ENCODE assay signal across 8 mouse cellular contexts in genomic region chr11:70020022-70020631, GRCm38 (mm10). TPM values are rescaled to one million over a fixed set of nuclear protein-coding genes. Genes with fewer than 3 reads are reported as not detected.
DNase-seq lines count a peak whose midpoint lies in the region; ATAC-seq and TF ChIP-seq lines count a peak whose summit lies in the region.

No protein-coding gene starts in this region.

- no peaks in the 10 kb centered on the region for H3K9me3 ChIP-seq in heart, embryonic 11.5 days (replicated peaks; ENCODE audit: control insufficient read depth, low read length)
- H3K9me3 ChIP-seq in embryonic facial prominence, embryonic 13.5 days, result no peaks in the 10 kb centered on the region
- no peaks in the 10 kb centered on the region for H3K9me3 ChIP-seq in limb, embryonic 10.5 days (replicated peaks)

- peak overlapping the region; percentile 61 for H3K4me3 ChIP-seq in heart, embryonic 11.5 days (ENCODE audit: low read depth, low read length)
- peak overlapping the region; percentile 69 for H3K4me3 ChIP-seq in embryonic facial prominence, embryonic 13.5 days
- peak overlapping the region; percentile 81 for H3K4me3 ChIP-seq in limb, embryonic 10.5 days
- peak overlapping the region; percentile 77 for H3K4me3 ChIP-seq in olfactory bulb, adult 2 months (ENCODE audit: insufficient read depth, low read depth, low read length)

- H3K27ac ChIP-seq in heart, embryonic 11.5 days (ENCODE audit: low read depth, low read length), result peak overlapping the region; percentile 30
- peak overlapping the region; percentile 95 for H3K27ac ChIP-seq in embryonic facial prominence, embryonic 13.5 days
- peak overlapping the region; percentile 96 for H3K27ac ChIP-seq in limb, embryonic 10.5 days
- H3K27ac ChIP-seq in olfactory bulb, adult 2 months (ENCODE audit: insufficient read depth, low read depth, low read length), result peak overlapping the region; percentile 81

- TF ChIP-seq POLR2A in olfactory bulb, adult 2 months (IDR thresholded peaks at IDR 0.05; ENCODE audit: insufficient read depth, low read depth, low read length), result no peak; the same call in 1 of the 2 replicates

- no peaks in the 10 kb centered on the region for H3K36me3 ChIP-seq in heart, embryonic 11.5 days (ENCODE audit: control insufficient read depth, insufficient read depth, low read length)
- no peaks in the 10 kb centered on the region for H3K36me3 ChIP-seq in embryonic facial prominence, embryonic 13.5 days
- H3K36me3 ChIP-seq in limb, embryonic 10.5 days, result no peaks in the 10 kb centered on the region

- H3K4me2 ChIP-seq in heart, embryonic 11.5 days, result peak overlapping the region; percentile 85
- peak overlapping the region; percentile 85 for H3K4me2 ChIP-seq in embryonic facial prominence, embryonic 13.5 days

- H3K27me3 ChIP-seq in heart, embryonic 11.5 days (ENCODE audit: control insufficient read depth, insufficient read depth, low read length), result no peaks in the 10 kb centered on the region
- no peaks in the 10 kb centered on the region for H3K27me3 ChIP-seq in embryonic facial prominence, embryonic 13.5 days
- no peaks in the 10 kb centered on the region for H3K27me3 ChIP-seq in limb, embryonic 10.5 days (ENCODE audit: low read depth, poor library complexity, severe bottlenecking)

- H3K9ac ChIP-seq in heart, embryonic 11.5 days (ENCODE audit: low read depth, low read length), result no peak overlapping the region
- H3K9ac ChIP-seq in embryonic facial prominence, embryonic 13.5 days, result peak overlapping the region; percentile 88

- intact Hi-C loops in heart, postnatal 25 days (cut with DNase I), result no loop called here

- WGBS in heart, embryonic 11.5 days (ENCODE audit: insufficient replicate concordance), result 22% methylated on average over 8 of the region's 8 CpGs
- 9% methylated on average over 8 of the region's 8 CpGs for WGBS in embryonic facial prominence, embryonic 13.5 days
- WGBS in limb, embryonic 10.5 days, result 18% methylated on average over 8 of the region's 8 CpGs
- 3% methylated on average over 8 of the region's 8 CpGs for WGBS in olfactory bulb, adult 2 months

- peaks cover 29% of the 10 kb centered on the region for H3K4me1 ChIP-seq in heart, embryonic 11.5 days (ENCODE audit: control insufficient read depth, insufficient read depth, low read length)
- H3K4me1 ChIP-seq in embryonic facial prominence, embryonic 13.5 days, result peaks cover 70% of the 10 kb centered on the region
- H3K4me1 ChIP-seq in limb, embryonic 10.5 days, result peaks cover 87% of the 10 kb centered on the region
- H3K4me1 ChIP-seq in olfactory bulb, adult 2 months (ENCODE audit: control insufficient read depth, insufficient read depth, low read length), result peaks cover 20% of the 10 kb centered on the region

- DNase-seq in heart, postnatal 25 days (ENCODE audit: low spot score), result no peak
- peak; percentile 27 for DNase-seq in A20 (ENCODE audit: low read depth, low spot score)
- peak; percentile 42 for DNase-seq in limb, embryonic 10.5 days (ENCODE audit: low spot score)
- DNase-seq in retina, postnatal 1 day, result no peak
- no peak for DNase-seq in gastrocnemius, postnatal 4 days (ENCODE audit: low spot score in 2 of 2)

- ATAC-seq in heart, embryonic 11.5 days (replicated peaks; ENCODE audit: insufficient number of reproducible peaks, low FRiP score, low TSS enrichment), result no peak
- ATAC-seq in embryonic facial prominence, embryonic 13.5 days (ENCODE audit: insufficient number of reproducible peaks, insufficient read depth, low FRiP score, low TSS enrichment, low read depth), result no peak

- TF ChIP-seq CTCF in olfactory bulb, adult 2 months (IDR thresholded peaks at IDR 0.05; ENCODE audit: insufficient read depth, low read depth, low read length), result no peak

RNA-seq across cellular contexts. Expression of gene Dlg4, which starts 3.4 kb away (rescaled TPM):
- 10.2 and 10.4 TPM in 2 replicates for polyA plus RNA-seq in heart, embryonic 11.5 days (2014; fragmentation: Nextera tagmentation; extraction: Ambion mirVana)
- 1 to 10 TPM; 6.6 to 8.1 TPM for total RNA-seq in heart, postnatal 25 days (2021)
- polyA plus RNA-seq in embryonic facial prominence, embryonic 13.5 days (2015; fragmentation: Nextera tagmentation; extraction: Ambion mirVana), result 13.1 and 13.5 TPM in 2 replicates
- 8.8 and 12.9 TPM in 2 replicates for polyA plus RNA-seq in limb, embryonic 10.5 days (2016; fragmentation: Nextera tagmentation; extraction: Ambion mirVana)
- polyA plus RNA-seq in olfactory bulb, adult 2 months (2012; ENCODE audit: insufficient read depth, insufficient read length, low replicate concordance, missing spikeins), result 210 and 442 TPM in 2 replicates
- 10 to 100 TPM; 23.9 to 33.8 TPM for total RNA-seq in gastrocnemius, postnatal 4 days (2021)

RNA-seq across cellular contexts. Expression of gene Acadvl, which starts 4.9 kb away (rescaled TPM):
- polyA plus RNA-seq in heart, embryonic 11.5 days (2014; fragmentation: Nextera tagmentation; extraction: Ambion mirVana), result 94.1 and 111 TPM in 2 replicates
- 1,000 to 10,000 TPM; 1,206 to 1,290 TPM for total RNA-seq in heart, postnatal 25 days (2021)
- 78.2 and 82.3 TPM in 2 replicates for polyA plus RNA-seq in embryonic facial prominence, embryonic 13.5 days (2015; fragmentation: Nextera tagmentation; extraction: Ambion mirVana)
- 36.4 and 52.1 TPM in 2 replicates for polyA plus RNA-seq in limb, embryonic 10.5 days (2016; fragmentation: Nextera tagmentation; extraction: Ambion mirVana)
- not detected in 2 replicates for polyA plus RNA-seq in olfactory bulb, adult 2 months (2012; ENCODE audit: insufficient read depth, insufficient read length, low replicate concordance, missing spikeins)
- 100 to 1,000 TPM; 233 to 241 TPM for total RNA-seq in gastrocnemius, postnatal 4 days (2021)

RNA-seq across cellular contexts. Expression of gene Dvl2, which starts 19.7 kb away (rescaled TPM):
- 18.6 and 18.9 TPM in 2 replicates for polyA plus RNA-seq in heart, embryonic 11.5 days (2014; fragmentation: Nextera tagmentation; extraction: Ambion mirVana)
- 1 to 10 TPM; 3.9 to 5.2 TPM for total RNA-seq in heart, postnatal 25 days (2021)
- polyA plus RNA-seq in embryonic facial prominence, embryonic 13.5 days (2015; fragmentation: Nextera tagmentation; extraction: Ambion mirVana), result 55.0 and 56.8 TPM in 2 replicates
- polyA plus RNA-seq in limb, embryonic 10.5 days (2016; fragmentation: Nextera tagmentation; extraction: Ambion mirVana), result 65.2 and 70.6 TPM in 2 replicates
- not detected in 2 replicates for polyA plus RNA-seq in olfactory bulb, adult 2 months (2012; ENCODE audit: insufficient read depth, insufficient read length, low replicate concordance, missing spikeins)
- total RNA-seq in gastrocnemius, postnatal 4 days (2021), result 10 to 100 TPM; 19.1 to 22.8 TPM

RNA-seq across cellular contexts. Expression of gene Phf23, which starts 24.6 kb away (rescaled TPM):
- polyA plus RNA-seq in heart, embryonic 11.5 days (2014; fragmentation: Nextera tagmentation; extraction: Ambion mirVana), result 27.3 and 29.9 TPM in 2 replicates
- total RNA-seq in heart, postnatal 25 days (2021), result 10 to 100 TPM; 22.6 to 25.3 TPM
- 87.8 and 93.3 TPM in 2 replicates for polyA plus RNA-seq in embryonic facial prominence, embryonic 13.5 days (2015; fragmentation: Nextera tagmentation; extraction: Ambion mirVana)
- 101 and 106 TPM in 2 replicates for polyA plus RNA-seq in limb, embryonic 10.5 days (2016; fragmentation: Nextera tagmentation; extraction: Ambion mirVana)
- not detected in 2 replicates for polyA plus RNA-seq in olfactory bulb, adult 2 months (2012; ENCODE audit: insufficient read depth, insufficient read length, low replicate concordance, missing spikeins)
- total RNA-seq in gastrocnemius, postnatal 4 days (2021), result 10 to 100 TPM; 31.5 to 34.7 TPM

RNA-seq across cellular contexts. Expression of gene Gabarap, which starts 29.2 kb away (rescaled TPM):
- 481 and 489 TPM in 2 replicates for polyA plus RNA-seq in heart, embryonic 11.5 days (2014; fragmentation: Nextera tagmentation; extraction: Ambion mirVana)
- 100 to 1,000 TPM; 274 to 291 TPM for total RNA-seq in heart, postnatal 25 days (2021)
- 511 and 542 TPM in 2 replicates for polyA plus RNA-seq in embryonic facial prominence, embryonic 13.5 days (2015; fragmentation: Nextera tagmentation; extraction: Ambion mirVana)
- 280 and 332 TPM in 2 replicates for polyA plus RNA-seq in limb, embryonic 10.5 days (2016; fragmentation: Nextera tagmentation; extraction: Ambion mirVana)
- polyA plus RNA-seq in olfactory bulb, adult 2 months (2012; ENCODE audit: insufficient read depth, insufficient read length, low replicate concordance, missing spikeins), result not detected in 2 replicates
- 100 to 1,000 TPM; 234 to 246 TPM for total RNA-seq in gastrocnemius, postnatal 4 days (2021)

Comparison
In these comparisons a context has a peak if more than half of its experiments do, and no peak if none do; other contexts are left out.
1. H3K27ac ChIP-seq: peak in every context shown above with its lines; median percentile 96 in limb, embryonic 10.5 days; 95 in embryonic facial prominence, embryonic 13.5 days; 81 in olfactory bulb, adult 2 months; 30 in heart, embryonic 11.5 days.
2. DNase-seq: peak in A20 (single experiment) and limb, embryonic 10.5 days (single experiment); none in heart, postnatal 25 days (single experiment), retina, postnatal 1 day (single experiment) and gastrocnemius, postnatal 4 days (0 of 2).
3. RNA of gene Dlg4, which starts 3.4 kb away (polyA plus RNA-seq): 210 to 442 TPM in olfactory bulb, adult 2 months; 13.1 to 13.5 TPM in embryonic facial prominence, embryonic 13.5 days, 8.8 to 12.9 TPM in limb, embryonic 10.5 days and 10.2 to 10.4 TPM in heart, embryonic 11.5 days; every median in the first group is over 10 times any median in the second.
4. Peak in every context shown above with its lines, with median percentiles within 50 percentile points of each other: H3K4me3 ChIP-seq.